Mouse (Mus musculus): Measurements from ENCODE around the gene Kcnb1.

The Kcnb1 gene

DNA sequence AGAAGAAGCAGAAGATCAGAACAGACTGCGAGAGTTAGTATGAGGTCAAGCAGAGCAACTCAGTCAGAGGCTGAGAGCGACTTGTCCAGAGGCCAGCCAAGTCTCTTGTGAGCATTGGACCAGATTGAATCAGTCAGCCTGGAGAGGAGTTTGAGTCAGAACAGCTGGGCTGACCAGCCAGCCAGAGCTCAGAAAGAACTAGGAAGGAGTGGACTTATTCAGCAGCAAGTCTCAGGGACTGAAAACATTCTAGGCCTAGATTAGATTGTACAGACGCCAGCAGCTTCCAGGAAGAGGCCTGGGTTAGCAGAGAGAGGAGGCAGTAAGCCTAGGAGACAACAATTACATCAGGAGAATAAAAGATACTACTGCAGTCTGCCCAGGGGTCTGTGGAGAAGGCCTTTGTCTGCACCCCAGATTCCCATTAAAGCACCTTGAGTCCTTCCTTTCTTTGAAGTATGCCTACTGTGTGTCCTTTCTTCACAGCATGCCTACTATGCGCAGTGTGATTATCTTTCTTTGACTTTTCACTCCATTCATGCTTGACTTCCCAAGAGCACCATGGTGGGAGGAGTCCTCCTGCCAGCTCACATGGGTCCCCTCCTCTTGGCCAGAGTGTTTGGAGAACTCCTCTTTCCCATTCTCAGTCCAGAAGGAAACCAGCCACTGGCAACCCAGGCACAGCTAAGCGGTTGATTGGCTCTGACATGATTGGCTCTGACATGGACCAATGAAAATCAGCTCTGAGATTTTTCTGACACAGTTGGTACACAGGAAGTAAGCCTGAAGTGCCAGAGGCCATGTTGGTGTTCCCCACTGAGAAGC lies 16.7 kb downstream of the Kcnb1 start:
- no peak for ATAC-seq (ENCODE audit: insufficient number of reproducible peaks, low FRiP score, low TSS enrichment)

DNA sequence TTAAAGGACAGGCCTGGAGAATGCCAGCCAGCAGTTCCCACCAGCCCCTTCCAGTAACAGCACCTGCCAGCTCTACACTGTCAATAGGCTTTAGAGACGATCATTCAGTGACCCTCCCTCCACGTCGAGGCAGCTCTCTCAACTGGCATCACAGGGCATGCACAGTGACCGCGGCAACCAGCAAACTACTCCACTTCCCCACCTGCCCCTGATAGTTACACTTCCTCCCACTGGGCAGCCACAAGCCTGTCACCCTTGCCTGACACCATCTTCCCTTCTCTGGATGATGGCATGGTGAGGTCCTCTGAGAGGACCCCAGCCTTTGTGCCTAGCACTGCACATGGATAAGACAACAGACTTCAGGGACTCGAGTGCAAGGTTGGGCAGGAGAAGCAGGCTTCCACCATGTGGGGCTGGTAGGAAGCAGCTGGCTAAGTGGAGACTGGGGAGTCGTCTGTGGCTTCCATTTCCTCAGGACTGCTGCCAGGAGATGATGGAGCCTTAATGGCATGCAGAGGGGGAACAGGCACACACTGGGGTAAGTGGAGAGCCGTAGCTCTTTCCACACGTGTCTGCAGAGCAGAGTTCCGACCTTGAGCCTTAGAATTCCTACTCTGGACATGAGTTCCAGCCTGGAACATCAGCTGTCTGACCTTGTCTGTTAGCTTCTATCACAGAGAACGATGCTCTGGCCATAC lies 22.3 kb downstream of the Kcnb1 start:
- no peak for ATAC-seq (ENCODE audit: insufficient number of reproducible peaks, low FRiP score, low TSS enrichment)

DNA sequence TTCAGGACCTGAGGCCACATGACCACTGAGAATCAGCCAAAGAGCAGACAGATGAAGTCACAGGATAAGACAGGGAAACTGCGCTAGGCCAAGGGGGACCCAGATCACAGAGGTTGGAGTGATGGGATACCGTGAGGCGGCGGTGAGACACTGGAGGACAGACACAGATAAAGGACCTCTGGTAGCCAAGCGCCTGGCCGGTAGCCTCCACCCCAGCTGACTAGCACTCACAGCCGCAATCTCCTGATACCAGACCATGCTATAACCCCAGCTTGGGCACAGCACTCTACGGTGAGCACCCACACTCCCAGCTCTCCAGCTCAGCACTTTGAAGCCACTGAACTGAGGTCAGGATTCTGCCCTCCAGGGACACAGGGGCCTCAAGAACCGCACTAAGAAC lies 26.4 kb downstream of the Kcnb1 start:
- no peak for ATAC-seq (ENCODE audit: insufficient number of reproducible peaks, low FRiP score, low TSS enrichment)

DNA sequence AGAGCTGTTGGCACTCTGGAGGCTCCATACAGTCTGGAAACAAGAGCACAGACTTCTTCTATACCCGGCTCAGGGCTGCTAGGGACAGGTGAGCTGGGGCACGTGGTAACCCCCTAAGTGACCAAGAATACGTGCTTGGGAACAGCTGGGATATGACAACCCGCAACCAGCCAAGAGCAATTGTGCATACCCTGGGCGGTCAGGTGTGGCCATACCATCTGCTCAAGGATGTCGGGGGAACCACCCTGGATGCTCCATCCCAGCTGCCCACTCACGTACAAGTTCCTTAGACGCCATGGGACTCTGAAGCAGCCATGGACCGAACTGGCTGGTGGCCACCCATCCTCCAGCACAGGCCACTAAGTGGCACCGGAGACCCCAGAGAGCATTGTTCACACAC lies 26.8 kb downstream of the Kcnb1 start:
- no peak for ATAC-seq (ENCODE audit: insufficient number of reproducible peaks, low FRiP score, low TSS enrichment)

DNA sequence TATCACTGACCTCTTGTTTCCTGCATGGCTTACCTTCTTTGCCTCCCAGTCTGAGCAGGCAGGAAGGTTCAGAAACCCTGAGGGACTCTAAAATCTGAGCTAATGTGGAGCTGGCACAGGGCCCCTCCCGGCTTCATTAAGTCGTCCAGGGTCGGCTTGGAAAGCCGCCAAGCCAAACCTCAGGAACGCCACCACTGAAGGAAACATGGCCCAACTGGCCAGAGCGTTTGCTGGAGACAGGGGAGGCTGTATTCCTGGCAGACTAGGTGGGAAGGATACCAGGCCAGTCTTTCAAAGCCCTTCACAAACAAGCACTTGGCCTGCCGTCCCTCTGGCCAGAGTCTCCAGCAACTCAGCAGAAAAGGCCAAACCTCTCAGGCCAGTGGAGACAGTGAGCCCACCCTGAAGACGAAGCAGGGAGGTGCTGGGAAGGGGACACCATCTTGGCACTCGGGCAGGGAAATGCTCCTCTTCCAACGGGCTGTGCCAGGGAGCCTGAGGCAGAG lies 27.4 kb downstream of the Kcnb1 start:
- ATAC-seq (ENCODE audit: insufficient number of reproducible peaks, low FRiP score, low TSS enrichment): no peak

DNA sequence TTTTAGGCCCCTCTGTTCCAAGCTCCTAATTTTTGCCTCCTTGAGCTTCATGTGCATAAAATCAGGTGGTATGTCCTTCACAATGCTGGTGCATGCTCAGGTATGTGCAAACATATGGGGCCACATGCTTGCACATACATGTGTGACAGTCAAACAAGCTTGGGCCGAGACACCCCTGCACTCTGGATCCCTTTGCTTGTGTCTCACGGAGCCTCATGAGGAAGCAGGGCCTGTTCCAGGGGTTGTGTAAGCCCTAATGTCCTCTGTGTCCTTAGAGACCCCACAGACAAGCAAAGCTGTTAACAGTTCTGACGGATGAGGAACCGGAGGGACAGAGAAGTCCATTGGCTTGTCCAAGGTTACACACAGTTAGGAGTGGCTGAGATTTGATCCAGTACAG lies 30.2 kb downstream of the Kcnb1 start:
- no peak for ATAC-seq (ENCODE audit: insufficient number of reproducible peaks, low FRiP score, low TSS enrichment)

DNA sequence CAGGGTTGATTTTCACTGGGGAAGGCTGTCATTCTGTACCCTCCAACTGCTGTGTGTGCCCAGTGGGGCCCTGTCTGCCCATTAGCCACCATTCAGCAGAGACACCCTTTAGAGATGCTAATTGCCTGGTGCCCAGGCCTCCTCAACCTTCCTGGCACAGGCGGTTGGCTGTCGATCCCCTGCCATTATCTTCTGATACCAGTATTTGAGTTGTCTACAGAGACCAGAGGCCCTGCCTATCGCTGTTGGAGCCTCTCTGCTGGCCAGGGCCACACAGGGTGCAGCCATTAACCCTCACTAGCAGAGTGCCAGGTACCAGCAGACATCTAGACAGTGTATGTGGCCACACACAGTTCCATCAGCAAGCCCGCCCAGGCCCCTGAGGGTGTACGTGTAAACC lies 31.2 kb downstream of the Kcnb1 start:
- ATAC-seq (ENCODE audit: insufficient number of reproducible peaks, low FRiP score, low TSS enrichment): no peak

DNA sequence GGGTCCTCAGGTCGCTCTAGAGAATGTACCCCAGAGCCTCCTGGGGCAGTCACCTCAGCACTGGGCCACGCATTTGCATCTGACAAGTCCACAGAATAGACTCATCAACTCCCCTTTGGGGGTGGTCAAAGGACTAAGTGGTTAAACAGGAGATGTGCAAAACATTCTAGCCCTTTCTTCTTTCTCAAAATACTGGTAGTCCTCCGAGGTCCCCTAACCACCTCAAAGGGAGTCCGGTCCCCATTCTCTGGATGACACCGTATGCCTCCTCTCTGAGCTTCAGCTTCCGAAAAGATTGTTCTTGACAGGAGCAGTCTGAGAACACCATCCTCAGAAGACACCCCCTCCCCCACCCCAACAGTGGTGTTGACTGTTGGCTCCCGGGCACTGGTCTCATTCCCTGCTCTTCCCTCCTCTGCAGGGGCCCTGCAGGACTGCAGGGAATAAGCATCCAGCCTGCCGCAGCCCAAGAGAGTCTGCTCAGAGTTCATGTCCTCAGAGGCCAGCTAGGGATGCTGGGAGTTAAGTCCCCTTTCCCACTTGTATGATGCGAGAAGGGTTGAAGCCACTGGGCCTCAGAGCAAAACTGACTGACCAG lies 33.7 kb downstream of the Kcnb1 start:
- ATAC-seq (ENCODE audit: insufficient number of reproducible peaks, low FRiP score, low TSS enrichment): no peak

DNA sequence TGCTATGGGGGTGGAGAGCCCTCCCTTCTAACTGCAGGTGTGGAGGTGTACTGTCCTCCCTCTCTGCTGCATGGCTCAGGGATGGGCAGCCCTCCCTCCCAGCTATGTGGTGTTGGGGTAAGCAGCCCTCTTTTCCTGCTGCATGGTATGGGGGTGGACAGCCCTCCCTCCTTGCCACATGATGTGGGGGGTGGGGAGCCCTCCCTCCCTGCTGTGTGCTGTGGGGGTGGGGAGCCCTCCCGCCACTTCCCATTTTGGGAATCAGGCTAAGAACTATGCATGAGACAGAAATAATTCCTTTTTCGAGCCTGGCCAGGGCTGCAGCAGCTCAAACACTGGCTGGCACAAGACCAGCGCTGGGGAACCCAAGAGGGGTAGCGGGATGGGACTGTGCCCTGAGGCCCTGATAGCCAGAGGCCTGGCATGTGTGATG lies 34.4 kb downstream of the Kcnb1 start:
- ATAC-seq (ENCODE audit: insufficient number of reproducible peaks, low FRiP score, low TSS enrichment): no peak

DNA sequence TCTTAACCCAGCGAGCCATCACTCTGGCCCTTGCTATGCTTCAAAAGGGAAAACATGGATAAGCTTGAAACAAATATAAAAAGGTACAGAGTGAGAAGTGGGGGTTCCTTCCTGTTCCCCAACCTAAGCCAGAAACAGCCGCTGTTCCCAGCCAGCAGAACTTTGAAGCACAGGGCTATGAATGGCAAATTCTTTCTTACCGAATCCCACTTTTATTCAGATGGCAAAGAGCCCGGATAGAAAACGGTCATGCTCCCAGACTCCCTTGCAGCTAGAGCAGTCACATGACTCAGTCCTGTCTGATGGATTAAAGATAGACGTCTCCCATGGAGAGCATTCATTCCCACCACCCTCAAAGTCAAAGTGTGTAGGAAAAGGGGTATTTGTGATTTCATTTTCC lies 39.1 kb downstream of the Kcnb1 start:
- ATAC-seq (ENCODE audit: insufficient number of reproducible peaks, low FRiP score, low TSS enrichment): no peak

DNA sequence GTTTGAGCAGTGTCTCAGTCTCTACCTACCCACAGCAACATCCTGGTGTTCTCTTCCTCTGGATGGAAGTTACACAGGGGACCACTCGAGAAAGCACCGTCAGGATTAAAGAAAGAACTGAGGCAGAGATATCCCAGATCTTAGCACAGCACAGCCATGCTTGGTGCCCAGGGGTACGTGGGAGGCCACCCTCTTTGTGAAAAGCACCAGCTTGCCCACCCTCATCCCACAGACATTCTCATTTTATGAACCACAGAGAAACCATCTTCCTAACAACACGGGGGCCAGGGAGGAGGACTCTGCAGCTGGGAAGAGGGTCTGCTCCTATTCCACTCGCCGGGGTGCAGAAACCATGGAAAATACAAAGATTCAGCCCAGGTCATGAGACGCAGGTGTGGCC lies 39.8 kb downstream of the Kcnb1 start:
- no peak for ATAC-seq (ENCODE audit: insufficient number of reproducible peaks, low FRiP score, low TSS enrichment)

DNA sequence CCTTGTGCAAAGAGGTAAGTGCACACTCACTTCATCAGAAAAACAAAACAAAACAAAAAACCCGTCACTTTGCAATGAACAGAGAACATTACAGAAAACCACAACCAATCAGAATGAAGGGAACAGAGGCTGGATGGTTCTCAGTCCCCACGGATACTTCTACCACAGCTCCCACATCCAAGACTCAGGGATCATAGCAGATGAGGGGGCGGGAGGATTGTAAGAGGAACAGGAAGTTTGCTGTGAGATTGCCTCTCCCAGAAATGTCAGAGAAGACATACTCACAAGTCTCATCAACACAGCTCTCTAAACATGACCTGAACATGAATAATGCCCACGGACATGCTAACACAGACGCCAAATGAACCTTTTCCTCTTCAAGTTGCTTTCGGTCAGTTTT lies 40.9 kb downstream of the Kcnb1 start:
- ATAC-seq (ENCODE audit: insufficient number of reproducible peaks, low FRiP score, low TSS enrichment): no peak

DNA sequence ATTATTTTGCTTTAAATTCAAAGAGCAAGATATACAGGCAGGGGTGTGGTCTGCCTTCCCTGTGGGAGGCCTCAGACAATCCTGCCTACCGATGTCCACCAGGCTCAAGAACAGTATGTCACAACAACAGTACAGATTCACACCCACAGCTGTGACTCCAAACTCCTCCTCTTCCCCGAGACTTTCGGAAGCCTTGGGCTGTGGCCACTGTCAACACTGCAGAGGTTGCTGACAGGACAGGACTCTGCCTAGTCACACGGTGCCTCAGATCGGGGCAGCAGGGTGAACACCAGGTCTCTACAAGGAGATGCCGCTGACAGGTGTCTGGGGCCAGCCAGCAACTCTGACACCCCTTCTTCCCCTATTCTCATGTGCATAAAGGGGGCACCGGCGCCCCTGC lies 42.2 kb downstream of the Kcnb1 start:
- no peak for ATAC-seq (ENCODE audit: insufficient number of reproducible peaks, low FRiP score, low TSS enrichment)

DNA sequence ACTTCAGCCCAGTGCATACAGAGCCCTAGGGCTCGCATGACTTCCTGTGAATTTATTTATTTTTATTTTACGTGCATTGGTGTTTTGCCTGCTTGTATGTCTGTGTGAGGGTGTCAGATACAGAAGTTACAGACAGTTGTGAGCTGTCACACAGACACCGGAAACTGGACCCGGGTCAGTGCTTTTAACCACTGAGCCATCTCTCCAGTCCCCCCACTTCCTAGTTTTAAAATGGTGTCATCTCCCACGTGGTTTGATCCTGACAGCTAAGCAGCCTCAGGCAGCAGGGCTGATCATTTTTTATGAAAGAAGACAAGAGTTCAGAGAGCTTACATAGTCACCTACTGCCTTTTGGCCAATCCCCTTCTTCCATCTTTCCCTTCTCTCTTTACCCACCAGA lies 44.1 kb downstream of the Kcnb1 start:
- no peak for ATAC-seq (ENCODE audit: insufficient number of reproducible peaks, low FRiP score, low TSS enrichment)

DNA sequence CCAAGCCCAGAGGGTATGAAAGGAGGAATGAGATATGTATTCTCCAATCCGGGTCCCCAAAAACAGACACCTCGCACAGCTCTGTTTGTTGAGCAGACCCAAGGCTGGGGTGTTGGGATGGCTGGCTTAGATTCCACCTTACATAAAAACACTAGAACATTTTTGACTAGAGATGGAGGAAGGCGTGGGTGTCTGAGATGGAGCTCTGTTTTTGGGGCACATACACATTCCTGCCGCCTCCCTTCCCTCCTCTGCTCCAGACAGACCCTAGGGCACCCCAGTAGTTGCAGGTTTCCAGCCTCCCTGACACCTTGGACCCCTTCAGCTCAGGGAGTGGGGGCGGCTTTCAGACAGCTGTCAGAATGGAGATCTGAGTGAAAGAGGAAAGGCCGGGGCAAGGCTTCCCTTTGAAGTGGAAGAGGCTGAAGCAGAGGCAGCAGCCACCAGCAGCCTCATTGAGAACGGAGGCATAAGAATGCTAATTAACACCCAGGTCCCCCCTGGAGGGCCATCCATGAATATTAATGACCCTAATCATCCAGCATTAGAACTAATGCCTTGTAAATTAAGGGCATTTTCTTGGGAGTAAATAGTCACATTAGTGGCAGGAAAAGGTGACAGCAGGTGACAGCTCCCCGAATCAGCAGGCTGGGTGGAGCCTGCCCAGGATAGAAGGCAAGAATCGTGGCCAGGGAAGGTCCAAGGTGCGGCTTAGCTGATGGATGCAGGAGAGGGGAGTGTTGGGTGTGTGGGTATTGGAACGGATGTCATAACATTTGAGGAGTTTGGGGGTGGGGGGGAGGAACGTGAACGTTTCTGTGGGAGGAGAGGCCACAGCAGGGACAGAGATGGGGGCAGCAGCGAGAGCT lies 45.3 kb downstream of the Kcnb1 start:
- no peak for ATAC-seq (ENCODE audit: insufficient number of reproducible peaks, low FRiP score, low TSS enrichment)

DNA sequence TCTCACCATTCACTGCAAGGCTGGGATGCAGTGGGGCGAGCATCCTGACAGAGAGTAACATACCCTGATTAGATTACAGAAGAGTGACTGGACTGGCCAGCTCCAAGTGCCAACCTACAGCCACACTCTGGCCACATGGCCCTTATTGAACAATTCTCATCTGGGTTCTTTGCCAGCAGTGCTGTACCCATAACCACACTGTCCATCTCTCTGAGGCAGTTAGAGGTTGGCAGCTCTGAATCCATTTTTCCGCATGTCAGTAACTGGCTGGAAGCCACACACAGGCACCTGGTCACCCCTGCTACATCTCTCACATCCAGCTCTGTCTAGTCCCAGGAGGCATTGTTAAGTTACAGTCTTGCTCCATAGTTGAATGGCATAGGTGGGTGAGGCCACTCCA lies 46.0 kb downstream of the Kcnb1 start:
- ATAC-seq (ENCODE audit: insufficient number of reproducible peaks, low FRiP score, low TSS enrichment): no peak

DNA sequence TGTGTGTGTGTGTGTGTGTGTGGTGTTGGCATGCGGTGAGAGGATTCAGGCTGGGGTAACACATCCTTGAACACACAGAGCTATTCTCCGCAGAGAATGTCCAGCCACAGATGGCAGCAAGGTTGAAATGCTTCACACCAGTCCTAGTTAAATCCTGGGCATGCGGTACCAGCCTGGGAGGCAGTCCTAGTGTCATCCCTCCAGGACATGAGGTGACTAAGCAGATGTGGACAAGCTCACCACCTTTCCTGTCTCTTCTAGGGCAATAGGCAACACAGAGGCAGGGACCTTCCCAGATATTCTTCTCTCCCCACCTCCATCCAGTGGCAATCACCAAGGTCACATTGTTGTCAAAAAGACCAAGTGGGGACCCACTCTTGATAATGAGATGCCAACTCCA lies 47.7 kb downstream of the Kcnb1 start:
- no peak for ATAC-seq (ENCODE audit: insufficient number of reproducible peaks, low FRiP score, low TSS enrichment)

DNA sequence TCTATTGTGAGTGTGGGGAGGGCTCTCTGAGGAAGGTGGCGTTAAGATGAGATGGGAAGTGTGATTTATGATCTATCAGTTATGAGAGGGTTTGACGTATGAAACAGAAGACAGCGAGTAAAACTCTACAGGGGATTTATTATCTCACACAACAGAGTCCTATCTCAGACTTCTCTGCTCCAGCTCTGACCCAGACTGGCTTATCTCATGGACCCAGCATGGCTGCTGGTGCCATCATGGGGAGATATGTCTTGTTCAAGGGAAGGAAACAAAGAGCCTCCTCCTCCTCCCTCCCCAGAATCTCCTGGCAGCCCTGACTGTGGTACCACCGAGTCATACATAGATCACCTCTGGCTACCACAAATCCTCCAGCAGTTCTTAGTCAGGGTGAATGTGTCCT lies 48.1 kb downstream of the Kcnb1 start:
- no peak for ATAC-seq (ENCODE audit: insufficient number of reproducible peaks, low FRiP score, low TSS enrichment)

DNA sequence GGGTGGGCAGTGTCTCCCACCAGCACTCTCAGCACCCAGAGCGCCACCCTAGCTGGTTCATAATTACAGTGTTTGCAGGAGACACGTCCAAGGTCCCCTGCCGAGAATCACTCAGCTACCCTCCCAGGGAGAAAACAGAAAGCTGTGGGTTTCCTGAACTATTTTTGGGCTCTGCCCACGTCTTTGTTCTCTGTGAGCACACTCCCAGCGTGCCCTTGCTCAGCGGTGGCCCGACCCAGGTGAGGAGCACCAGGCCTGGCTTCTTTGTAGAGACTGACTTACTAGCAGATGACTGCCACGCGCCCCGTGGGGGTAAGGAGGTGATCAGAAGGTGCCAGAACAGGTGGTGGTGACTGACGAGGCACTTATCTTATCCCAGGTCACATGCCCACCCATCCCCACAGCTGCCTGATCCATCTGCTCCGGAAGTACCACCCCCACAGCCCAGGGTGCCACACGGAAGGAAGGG lies 50.1 kb downstream of the Kcnb1 start:
- ATAC-seq (ENCODE audit: insufficient number of reproducible peaks, low FRiP score, low TSS enrichment): no peak

DNA sequence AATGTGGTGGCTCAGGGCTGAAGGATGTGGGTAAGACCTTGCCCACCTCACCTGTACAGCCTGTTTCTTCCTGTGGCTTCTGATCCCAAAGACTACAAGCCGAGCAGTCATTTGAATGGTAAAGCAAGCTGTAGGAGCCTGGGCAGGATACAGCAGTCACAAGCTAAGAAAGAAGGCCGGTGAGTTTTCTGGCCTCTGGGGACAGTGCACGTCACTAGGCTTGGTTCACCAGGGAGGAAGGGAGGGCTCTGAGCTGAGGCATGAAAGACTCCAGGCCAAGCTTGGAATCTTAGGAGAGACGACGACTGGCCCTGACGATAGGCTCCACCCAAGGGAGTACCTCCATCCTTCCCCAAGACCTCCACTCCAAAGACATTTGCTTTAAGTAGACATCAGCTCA lies 51.3 kb downstream of the Kcnb1 start:
- no peak for ATAC-seq (ENCODE audit: insufficient number of reproducible peaks, low FRiP score, low TSS enrichment)
